Mouse (Mus musculus) heart, embryonic 15.5 days (tissue): ENCODE results near the gene Hist1h3d. TPM values are rescaled to one million over a fixed set of nuclear protein-coding genes. Genes with fewer than 3 reads are reported as not detected.
"Not testable (repeated sequence)": the region's sequence is repeated elsewhere in the genome, so short reads cannot be mapped to it uniquely, and the experiment has no call there.

Source experiments
- ATAC-seq: fragments of 200-750 bp; cut with Nextera tagmentation; replicated peaks from 2 replicates; pipeline ENCODE4 v1.8.0; 2017; ENCODE audit warnings: low read depth, moderate TSS enrichment; ENCODE audit not compliant: insufficient number of reproducible peaks, insufficient read depth, low FRiP score
- H3K27ac ChIP-seq: fragments of 300-500 bp; sonication (generic); 2 replicates; pipeline ENCODE4 v1.5.1; 2015; ENCODE audit warnings: mild to moderate bottlenecking, inconsistent platforms
- H3K27me3 ChIP-seq: fragments of 300-500 bp; sonication (generic); 2 replicates; pipeline ENCODE4 v1.6.1; 2015; ENCODE audit warnings: inconsistent platforms
- H3K36me3 ChIP-seq: fragments of 300-500 bp; sonication (generic); 2 replicates; pipeline ENCODE4 v1.6.1; 2015; ENCODE audit warnings: mild to moderate bottlenecking, inconsistent platforms
- H3K4me1 ChIP-seq: fragments of 300-500 bp; sonication (generic); replicated peaks from 2 replicates; pipeline ENCODE4 v1.6.1; 2015; ENCODE audit warnings: inconsistent platforms
- H3K4me2 ChIP-seq: fragments of 300-500 bp; sonication (generic); 2 replicates; pipeline ENCODE4 v1.6.1; 2015; ENCODE audit warnings: inconsistent platforms, mild to moderate bottlenecking, moderate library complexity
- H3K4me3 ChIP-seq: fragments of 300-500 bp; sonication (generic); 2 replicates; pipeline ENCODE4 v1.5.1; 2015; ENCODE audit warnings: mild to moderate bottlenecking, inconsistent platforms
- H3K9ac ChIP-seq: fragments of 300-500 bp; sonication (generic); 2 replicates; pipeline ENCODE4 v1.6.1; 2015; ENCODE audit warnings: mild to moderate bottlenecking, inconsistent platforms
- H3K9me3 ChIP-seq: fragments of 300-500 bp; sonication (generic); replicated peaks from 2 replicates; pipeline ENCODE4 v1.6.1; 2016; ENCODE audit warnings: inconsistent platforms
- WGBS: fragments of 180-500 bp; shearing (Covaris S2); methylation state at CpG from one replicate; pipeline ENCODE4 v1.1.7; 2015; ENCODE audit warnings: mixed read lengths; 5-methylcytosine and 5-hydroxymethylcytosine counted together
- polyA plus RNA-seq: library from polyadenylated mRNA; unstranded; fragments of >200 nt; fragmentation: Nextera tagmentation; extraction: Ambion mirVana; gene quantifications from 2 replicates; pipeline ENCODE4 v1.2.1, GENCODE M21; 2015

The Hist1h3d gene
- polyA plus RNA-seq, 1 experiment from 2014 or later, result 2.0 TPM

GRCm38 (mm10) chr13:23543965-23544786 is 31.4 kb upstream of the Hist1h3d start, which contains the start of gene Hist1h3f:
TSS of gene Hist1h3f (plus strand) at chr13:23544052.
- H3K9ac ChIP-seq, result peak within 1 kb of the TSS; percentile 65
- peak within 1 kb of the TSS; percentile 92 for H3K27ac ChIP-seq
- ATAC-seq, result peak; percentile 88
- H3K4me1 ChIP-seq, result peaks cover 5% of the 10 kb centered on the region; the same call in 1 of the 2 replicates
- no peaks in the 10 kb centered on the region for H3K36me3 ChIP-seq
- WGBS, result 1% methylated on average over 27 of the region's 45 CpGs
- no peaks in the 10 kb centered on the region for H3K9me3 ChIP-seq
- no peaks in the 10 kb centered on the region for H3K27me3 ChIP-seq
- peak within 1 kb of the TSS; percentile 58 for H3K4me3 ChIP-seq
- H3K4me2 ChIP-seq, result peak within 1 kb of the TSS; percentile 77

DNA sequence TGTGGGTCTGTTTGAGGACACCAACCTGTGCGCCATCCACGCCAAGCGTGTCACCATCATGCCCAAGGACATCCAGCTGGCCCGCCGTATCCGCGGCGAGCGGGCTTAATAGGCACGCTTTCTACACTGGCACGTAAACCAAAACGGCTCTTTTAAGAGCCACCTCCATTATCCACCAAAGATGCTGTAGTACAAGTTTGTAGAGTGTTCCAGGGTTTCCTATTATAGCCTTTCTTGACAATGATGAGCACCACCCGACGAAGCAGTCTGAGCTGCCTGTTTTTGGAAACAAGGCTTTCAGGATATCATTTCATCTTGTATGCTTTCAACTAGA is 30.8 kb upstream of the Hist1h3d start:
- H3K36me3 ChIP-seq, H3K4me1 ChIP-seq, H3K9me3 ChIP-seq, H3K27me3 ChIP-seq: not testable (repeated sequence)
- Histone ChIP-seq H3K4me2 (peak overlapping the region; percentile 77), H3K4me3 (peak overlapping the region; percentile 58), H3K9ac (0 out of 2 replicates have a peak overlapping the region, but pooled peaks have one; percentile 33), H3K27ac (peak overlapping the region; percentile 92)
- peak; percentile 5; the same call in 1 of the 2 replicates for ATAC-seq
- WGBS, result 0% methylated on average over 14 of the region's 14 CpGs

GRCm38 (mm10) chr13:23546694-23547093 is 28.9 kb upstream of the Hist1h3d start:
- Histone ChIP-seq H3K9me3 (no peaks in the 10 kb centered on the region), H3K4me1 (peaks cover 13% of the 10 kb centered on the region), H3K4me3 (no peak overlapping the region), H3K27me3 (no peaks in the 10 kb centered on the region), H3K36me3 (no peaks in the 10 kb centered on the region), H3K9ac (no peak overlapping the region), H3K27ac (no peak overlapping the region), H3K4me2 (no peak overlapping the region)
- no peak for ATAC-seq
- WGBS, result 61% methylated on average over 5 of the region's 5 CpGs

GRCm38 (mm10) chr13:23550761-23551145 is 24.8 kb upstream of the Hist1h3d start:
- Histone ChIP-seq H3K36me3 (no peaks in the 10 kb centered on the region), H3K4me3 (peak overlapping the region; percentile 53), H3K27me3 (no peaks in the 10 kb centered on the region), H3K9me3 (no peaks in the 10 kb centered on the region), H3K27ac (peak overlapping the region; percentile 91), H3K9ac (peak overlapping the region; percentile 57), H3K4me2 (peak overlapping the region; percentile 75), H3K4me1 (peaks cover 18% of the 10 kb centered on the region)
- no peak for ATAC-seq
- WGBS, result 6% methylated on average over 3 of the region's 3 CpGs

DNA sequence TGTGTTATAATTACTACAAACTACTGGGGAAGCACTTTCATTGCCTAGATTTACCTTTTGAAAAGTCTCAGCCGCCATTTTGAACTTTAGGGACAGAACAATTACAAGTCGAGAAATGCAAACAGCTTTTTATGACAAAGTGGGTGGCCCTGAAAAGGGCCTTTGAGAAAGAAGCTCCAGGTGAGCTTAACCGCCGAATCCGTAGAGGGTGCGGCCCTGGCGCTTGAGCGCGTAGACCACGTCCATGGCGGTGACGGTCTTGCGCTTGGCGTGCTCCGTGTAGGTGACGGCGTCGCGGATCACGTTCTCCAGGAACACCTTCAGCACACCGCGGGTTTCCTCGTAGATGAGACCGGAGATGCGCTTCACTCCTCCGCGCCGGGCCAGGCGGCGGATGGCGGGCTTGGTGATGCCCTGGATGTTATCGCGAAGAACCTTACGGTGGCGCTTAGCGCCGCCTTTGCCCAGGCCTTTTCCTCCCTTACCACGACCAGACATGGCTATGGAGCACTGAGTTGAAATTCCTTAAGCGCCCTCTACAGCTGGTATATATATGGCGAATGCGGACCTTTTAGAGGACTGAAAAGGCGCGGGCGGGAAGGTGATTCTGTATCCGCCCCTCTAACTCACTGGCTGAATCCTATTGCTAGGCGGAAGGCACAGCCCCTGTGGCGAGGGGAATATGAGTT is 24.3 kb upstream of the Hist1h3d start, which contains the start of gene Hist1h4f:
TSS of gene Hist1h4f (minus strand) at position 503 of the 689 bp plus-strand sequence.
- H3K27me3 ChIP-seq, H3K9me3 ChIP-seq, H3K36me3 ChIP-seq: not testable (repeated sequence)
- WGBS, result under 1% methylated on average over 47 of the region's 47 CpGs
- H3K4me3 ChIP-seq, result peak within 1 kb of the TSS; percentile 53
- peak within 1 kb of the TSS; percentile 75 for H3K4me2 ChIP-seq
- ATAC-seq, result peak; percentile 84
- peak within 1 kb of the TSS; percentile 57 for H3K9ac ChIP-seq
- H3K27ac ChIP-seq, result peak within 1 kb of the TSS; percentile 91
- peaks cover 18% of the 10 kb centered on the region for H3K4me1 ChIP-seq

- WGBS, result 44% methylated on average over 8 of the region's 8 CpGs
- H3K9ac ChIP-seq, result no peak overlapping the region
- H3K4me2 ChIP-seq, result peak overlapping the region; percentile 75
- H3K27me3 ChIP-seq, result no peaks in the 10 kb centered on the region
- H3K4me1 ChIP-seq, result peaks cover 21% of the 10 kb centered on the region
- no peaks in the 10 kb centered on the region for H3K36me3 ChIP-seq
- peak overlapping the region; percentile 91 for H3K27ac ChIP-seq
- H3K4me3 ChIP-seq, result peak overlapping the region; percentile 53
- no peak for ATAC-seq
- no peaks in the 10 kb centered on the region for H3K9me3 ChIP-seq
These were observed 23.3 kb upstream of the Hist1h3d start for GRCm38 (mm10) chr13:23551931-23552914.

DNA sequence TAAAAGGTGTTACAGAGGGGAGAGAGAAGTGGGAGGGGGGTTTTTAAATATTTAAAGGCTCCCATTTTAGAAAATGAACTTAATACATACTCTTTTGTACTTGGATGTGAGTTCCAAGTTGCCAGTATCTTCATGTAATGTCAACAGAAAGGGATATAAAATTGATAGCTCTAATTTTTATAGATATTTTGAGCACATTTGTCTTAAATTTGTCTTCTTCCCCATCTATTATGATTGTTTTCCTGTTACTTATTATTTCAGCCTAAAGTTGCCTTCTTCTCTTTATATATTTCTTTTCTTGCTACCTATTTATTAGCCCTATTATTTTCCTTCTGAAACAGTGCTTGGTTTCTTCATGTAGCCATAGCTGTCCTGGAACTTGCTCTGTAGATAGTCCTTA is 22.6 kb upstream of the Hist1h3d start, which contains the start of gene Hist1h1d:
TSS of gene Hist1h1d (plus strand) at position 301 of the 400 bp plus-strand sequence.
- H3K9ac ChIP-seq, result 0 out of 2 replicates have a peak within 1 kb of the TSS, but pooled peaks have one; percentile 86
- ATAC-seq, result no peak

GRCm38 (mm10) chr13:23554393-23554792 is 21.2 kb upstream of the Hist1h3d start:
- peak overlapping the region; percentile 59 for H3K4me3 ChIP-seq
- no peaks in the 10 kb centered on the region for H3K36me3 ChIP-seq
- peak overlapping the region; percentile 86; the same call in 1 of the 2 replicates for H3K9ac ChIP-seq
- peaks cover 21% of the 10 kb centered on the region for H3K4me1 ChIP-seq
- peak overlapping the region; percentile 97 for H3K27ac ChIP-seq
- no peaks in the 10 kb centered on the region for H3K9me3 ChIP-seq
- no peaks in the 10 kb centered on the region for H3K27me3 ChIP-seq
- ATAC-seq, result no peak
- peak overlapping the region; percentile 95 for H3K4me2 ChIP-seq
- 15% methylated on average over 9 of the region's 9 CpGs for WGBS

More for the DNA sequence above, 22.6 kb upstream of the Hist1h3d start, which contains the start of gene Hist1h1d:
- Histone ChIP-seq H3K4me3 (no peak within 1 kb of the TSS), H3K4me2 (peak within 1 kb of the TSS; percentile 95), H3K4me1 (peaks cover 21% of the 10 kb centered on the region), H3K36me3 (no peaks in the 10 kb centered on the region), H3K9me3 (no peaks in the 10 kb centered on the region), H3K27me3 (no peaks in the 10 kb centered on the region), H3K27ac (peak within 1 kb of the TSS; percentile 97)

DNA sequence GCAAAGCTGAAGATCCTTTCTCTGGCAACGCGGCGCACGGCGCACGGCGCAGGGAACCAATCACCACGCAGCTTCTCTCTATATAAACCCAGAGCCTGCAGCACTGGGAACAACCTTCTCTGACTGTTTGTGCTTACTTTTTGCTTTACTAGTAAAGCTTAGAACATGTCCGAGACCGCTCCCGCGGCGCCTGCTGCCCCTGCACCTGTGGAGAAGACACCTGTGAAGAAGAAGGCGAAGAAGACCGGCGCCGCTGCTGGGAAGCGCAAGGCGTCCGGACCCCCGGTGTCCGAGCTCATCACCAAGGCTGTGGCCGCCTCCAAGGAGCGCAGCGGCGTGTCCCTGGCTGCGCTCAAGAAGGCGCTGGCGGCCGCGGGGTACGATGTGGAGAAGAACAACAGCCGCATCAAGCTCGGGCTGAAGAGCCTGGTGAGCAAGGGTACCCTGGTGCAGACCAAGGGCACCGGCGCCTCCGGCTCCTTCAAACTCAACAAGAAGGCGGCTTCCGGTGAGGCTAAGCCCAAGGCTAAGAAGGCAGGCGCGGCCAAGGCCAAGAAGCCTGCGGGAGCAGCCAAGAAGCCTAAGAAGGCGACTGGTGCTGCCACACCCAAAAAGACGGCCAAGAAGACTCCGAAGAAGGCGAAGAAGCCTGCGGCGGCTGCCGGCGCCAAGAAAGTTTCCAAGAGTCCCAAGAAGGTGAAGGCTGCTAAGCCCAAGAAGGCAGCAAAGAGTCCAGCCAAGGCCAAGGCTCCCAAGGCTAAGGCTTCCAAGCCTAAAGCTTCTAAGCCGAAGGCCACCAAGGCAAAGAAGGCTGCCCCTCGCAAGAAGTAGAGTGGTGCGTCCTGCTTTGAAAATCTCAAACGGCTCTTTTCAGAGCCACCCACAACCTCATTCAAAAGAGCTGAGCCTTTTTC is 20.4 kb upstream of the Hist1h3d start:
- H3K27me3 ChIP-seq, result no peaks in the 10 kb centered on the region
- peak; percentile 86 for ATAC-seq
- H3K9ac ChIP-seq, result peak overlapping the region; percentile 86
- no peaks in the 10 kb centered on the region for H3K9me3 ChIP-seq
- peak overlapping the region; percentile 97 for H3K27ac ChIP-seq
- no peaks in the 10 kb centered on the region for H3K36me3 ChIP-seq
- H3K4me2 ChIP-seq, result peak overlapping the region; percentile 95
- WGBS, result under 1% methylated on average over 54 of the region's 54 CpGs
- peaks cover 21% of the 10 kb centered on the region for H3K4me1 ChIP-seq
- peak overlapping the region; percentile 59 for H3K4me3 ChIP-seq
